Mouse (Mus musculus): ENCODE measurements at regions not wholly inside any gene's neighbourhood (a gene's known extent, or its start where the extent isn't known, plus 50 kb on each side); places are given as distances from the start of the nearest gene placed in this dataset.

DNA sequence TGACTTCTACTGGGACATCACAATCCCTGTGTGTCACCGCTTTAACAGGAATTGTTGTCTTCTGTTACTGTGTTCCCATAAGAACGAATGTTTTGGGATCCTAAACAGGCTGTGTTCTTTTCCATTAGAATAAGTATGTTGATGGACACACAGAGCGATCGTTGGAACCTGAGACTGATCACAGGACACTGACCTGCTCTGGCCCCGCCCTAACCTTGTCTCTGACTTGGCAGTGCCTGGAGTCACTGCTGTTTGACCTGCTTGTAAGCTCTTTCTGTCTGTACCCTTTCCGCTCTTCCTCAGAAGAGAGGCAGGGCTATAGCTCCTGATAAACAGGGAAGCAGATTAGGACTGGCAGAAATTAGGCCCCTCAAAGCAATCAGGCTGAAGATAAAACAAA is 162.0 kb upstream of the Atp6ap2 start:
- no peak for TF ChIP-seq CTCF (IDR thresholded peaks at IDR 0.05; ENCODE audit: borderline replicate concordance, insufficient read depth, low read length)
- no peak for TF ChIP-seq POLR2A (IDR thresholded peaks at IDR 0.05; ENCODE audit: low read depth, low read length)

Data from embryonic fibroblast, embryonic 13.5 days (primary cell).